Mouse (Mus musculus): ENCODE results near the gene C77080.

Gene C77080

GRCm38 (mm10) chr4:129239075-129239474 is 22.1 kb downstream of the C77080 start:
- peak; percentile 57 to 65 for DNase-seq (ENCODE audit: low spot score in 2 of 2)

- no peak for DNase-seq (ENCODE audit: low spot score in 2 of 2)
Measured at GRCm38 (mm10) chr4:129238579-129239016, 22.6 kb downstream of the C77080 start.

GRCm38 (mm10) chr4:129237843-129238441 is 23.3 kb downstream of the C77080 start:
- DNase-seq (ENCODE audit: low spot score in 2 of 2): no peak

- DNase-seq (ENCODE audit: low spot score in 2 of 2): no peak
Measured at GRCm38 (mm10) chr4:129236236-129236813, 24.9 kb downstream of the C77080 start.

- DNase-seq (ENCODE audit: low spot score in 2 of 2): no peak
Measured at GRCm38 (mm10) chr4:129235147-129235546, 26.1 kb downstream of the C77080 start.

- no peak for DNase-seq (ENCODE audit: low spot score in 2 of 2)
Measured at GRCm38 (mm10) chr4:129234488-129234887, 26.7 kb downstream of the C77080 start.

GRCm38 (mm10) chr4:129232561-129233360 is 28.4 kb downstream of the C77080 start:
- no peak for DNase-seq (ENCODE audit: low spot score in 2 of 2)

- no peak for DNase-seq (ENCODE audit: low spot score in 2 of 2)
Measured at GRCm38 (mm10) chr4:129231594-129232450, 29.4 kb downstream of the C77080 start.

- DNase-seq (ENCODE audit: low spot score in 2 of 2): no peak
Measured at GRCm38 (mm10) chr4:129230926-129231325, 30.3 kb downstream of the C77080 start.

- DNase-seq (ENCODE audit: low spot score in 2 of 2): no peak
Measured at GRCm38 (mm10) chr4:129227985-129228381, 33.2 kb downstream of the C77080 start.

GRCm38 (mm10) chr4:129227170-129227984 is 33.8 kb downstream of the C77080 start:
- DNase-seq (ENCODE audit: low spot score in 2 of 2): no peak

- no peak for DNase-seq (ENCODE audit: low spot score in 2 of 2)
Measured at GRCm38 (mm10) chr4:129226441-129226963, 34.7 kb downstream of the C77080 start.

- no peak for DNase-seq (ENCODE audit: low spot score in 2 of 2)
Measured at GRCm38 (mm10) chr4:129225315-129225714, 35.9 kb downstream of the C77080 start.

- no peak for DNase-seq (ENCODE audit: low spot score in 2 of 2)
Measured at GRCm38 (mm10) chr4:129223421-129224281, 37.6 kb downstream of the C77080 start.

GRCm38 (mm10) chr4:129222019-129222925 is 38.9 kb downstream of the C77080 start:
- DNase-seq (ENCODE audit: low spot score in 2 of 2): no peak

GRCm38 (mm10) chr4:129221097-129222010 is 39.9 kb downstream of the C77080 start:
- DNase-seq (ENCODE audit: low spot score in 2 of 2): no peak

GRCm38 (mm10) chr4:129220376-129221089 is 40.7 kb downstream of the C77080 start:
- no peak for DNase-seq (ENCODE audit: low spot score in 2 of 2)

Measured in frontal cortex, postnatal 14 days (tissue).